Comparison of ENCODE assay signal across 16 mouse cellular contexts in genomic region chr16:10769661-10770060, GRCm38 (mm10). TPM values are rescaled to one million over a fixed set of nuclear protein-coding genes. Genes with fewer than 3 reads are reported as not detected.
DNase-seq lines count a peak whose midpoint lies in the region; ATAC-seq and TF ChIP-seq lines count a peak whose summit lies in the region.
"Had no signal": no experiment of that assay in that cellular context is flagged by ENCODE, and none has a peak within 500 bp of the region (broad histone marks: within the 10 kb centered on the region; RNA-seq: fewer than 3 reads in every experiment).

No protein-coding gene starts in this region.

- intact Hi-C loops in left cerebral cortex, adult 2 months (cut with DNase I) = loop anchor here (5.0 kb wide), 1 partner anchor 102 kb away; no protein-coding TSS in a partner anchor

- TF ChIP-seq CTCF in CH12.LX (conservative IDR thresholded peaks at IDR 0.05 in 1 of 2, IDR thresholded peaks at IDR 0.05 in 1 of 2; ENCODE audit: low read depth in 2 of 2, low read length in 2 of 2) = no peak
- TF ChIP-seq CTCF in left cerebral cortex, adult 2 months (IDR thresholded peaks at IDR 0.05) = no peak

- TF ChIP-seq RAD21 in CH12.LX (IDR thresholded peaks at IDR 0.05; ENCODE audit: low read depth, low read length) = no peak

- peak overlapping the region; percentile 25; the same call in 1 of the 2 replicates for H3K9ac ChIP-seq in heart, embryonic 15.5 days
- no peak overlapping the region for H3K9ac ChIP-seq in CH12.LX (ENCODE audit: insufficient read depth, low read depth)
- H3K9ac ChIP-seq: stomach, embryonic 15.5 days had no signal

- H3K4me1 ChIP-seq in heart, embryonic 15.5 days (replicated peaks) = peaks cover 26% of the 10 kb centered on the region
- peaks cover 48 to 68% of the 10 kb centered on the region in 2 experiments for H3K4me1 ChIP-seq in CH12.LX (ENCODE audit: control insufficient read depth in 1 of 2, insufficient read depth in 2 of 2)

- H3K27me3 ChIP-seq in heart, embryonic 15.5 days = 0 out of 2 replicates have a peak, but pooled peaks cover 4% of the 10 kb centered on the region
- peaks cover 3% of the 10 kb centered on the region for H3K27me3 ChIP-seq in CH12.LX (replicated peaks)
- H3K27me3 ChIP-seq: stomach, embryonic 15.5 days had no signal

- dilution Hi-C loops in CH12.LX (cut with MboI; ENCODE audit: extremely low pct_ligation_motif_present, extremely low pct_unique_long_range_greater_than_20kb, low sequenced_read_pairs) = no loop called here

- H3K79me2 ChIP-seq in CH12.LX (replicated peaks; ENCODE audit: control insufficient read depth, extremely low read depth, insufficient read depth, poor library complexity, severe bottlenecking) = no peaks in the 10 kb centered on the region

- DNase-seq in heart, postnatal 4 days = no peak
- peak; percentile 74 for DNase-seq in CH12.LX (ENCODE audit: extremely low read depth)
- DNase-seq in left cerebral cortex, adult 2 months (ENCODE audit: extremely low spot score in 1 of 2, low spot score in 2 of 2) = peak; percentile 26 to 31
- peak; percentile 76 for DNase-seq in telencephalon, adult 2 months (ENCODE audit: low read depth, low spot score)
- no peak for DNase-seq in ovary, adult 18-20 months (ENCODE audit: low spot score)
- no peak for DNase-seq in urinary bladder, adult 2 months (ENCODE audit: low spot score)
- DNase-seq in gastrocnemius, postnatal 4 days (ENCODE audit: low spot score in 2 of 2) = no peak

- in situ Hi-C loops in CH12.LX (cut with MboI; ENCODE audit: low pct_ligation_motif_present, low pct_unique_long_range_greater_than_20kb, low sequenced_read_pairs) = no loop called here

- no peak for TF ChIP-seq POLR2A in CH12.LX (IDR thresholded peaks at IDR 0.05; ENCODE audit: low read depth, low read length)

- H3K9me3 ChIP-seq in heart, embryonic 15.5 days (replicated peaks) = no peaks in the 10 kb centered on the region
- H3K9me3 ChIP-seq in CH12.LX (replicated peaks; ENCODE audit: low read length) = no peaks in the 10 kb centered on the region
- H3K9me3 ChIP-seq: stomach, embryonic 15.5 days had no signal

- no peaks in the 10 kb centered on the region for H3K36me3 ChIP-seq in heart, embryonic 15.5 days
- H3K36me3 ChIP-seq in CH12.LX (replicated peaks in 1 of 2; ENCODE audit: control insufficient read depth in 1 of 2, insufficient read depth in 1 of 2, low read length in 1 of 2) = no peaks in the 10 kb centered on the region
- H3K36me3 ChIP-seq: stomach, embryonic 15.5 days had no signal

- no peak overlapping the region for H3K4me3 ChIP-seq in heart, embryonic 15.5 days
- H3K4me3 ChIP-seq in CH12.LX (replicated peaks in 1 of 3; ENCODE audit: low read depth in 2 of 3, low read length in 2 of 3, poor library complexity in 1 of 3) = no peak overlapping the region
- no peak overlapping the region for H3K4me3 ChIP-seq in left cerebral cortex, adult 2 months
- H3K4me3 ChIP-seq: stomach, embryonic 15.5 days had no signal

- 0 out of 2 replicates have a peak overlapping the region, but pooled peaks have one; percentile 2 for H3K27ac ChIP-seq in heart, embryonic 15.5 days
- H3K27ac ChIP-seq in CH12.LX (ENCODE audit: insufficient read depth, low read depth) = no peak overlapping the region
- no peak overlapping the region for H3K27ac ChIP-seq in left cerebral cortex, adult 2 months
- H3K27ac ChIP-seq: stomach, embryonic 15.5 days had no signal

- H3K4me2 ChIP-seq in heart, embryonic 15.5 days = 0 out of 2 replicates have a peak overlapping the region, but pooled peaks have one; percentile 5
- peak overlapping the region; percentile 29; the same call in 1 of the 2 replicates for H3K4me2 ChIP-seq in CH12.LX (ENCODE audit: insufficient read depth, low read depth, poor library complexity, severe bottlenecking)
- H3K4me2 ChIP-seq: stomach, embryonic 15.5 days had no signal

- TF ChIP-seq EP300 in CH12.LX (IDR thresholded peaks at IDR 0.05; ENCODE audit: low read length) = peak; percentile 59; the same call in 1 of the 2 replicates

- WGBS in heart, embryonic 15.5 days = 40% methylated on average over 2 of the region's 2 CpGs

- ATAC-seq in heart, embryonic 15.5 days (replicated peaks; ENCODE audit: insufficient number of reproducible peaks, insufficient read depth, low FRiP score, low read depth) = no peak
- ATAC-seq: forebrain, embryonic 16.5 days had no signal

TF ChIP-seq in CH12.LX, 34 proteins besides CTCF, POLR2A, EP300 and RAD21 (continues in another document):
- TF ChIP-seq SMC3 (IDR thresholded peaks at IDR 0.05; ENCODE audit: low read depth, low read length) (no peak), ZNF384 (IDR thresholded peaks at IDR 0.05; ENCODE audit: low read depth, low read length) (no peak), USF2 (conservative IDR thresholded peaks at IDR 0.05; ENCODE audit: low read depth, low read length) (no peak), NELFE (IDR thresholded peaks at IDR 0.05; ENCODE audit: low read depth, low read length) (no peak), TCF12 (IDR thresholded peaks at IDR 0.05; ENCODE audit: low read depth, low read length) (0 out of 2 replicates have a peak, but pooled peaks have one; percentile 73), MEF2A (IDR thresholded peaks at IDR 0.05; ENCODE audit: borderline replicate concordance, low read depth, low read length) (peak; percentile 97), ELF1 (IDR thresholded peaks at IDR 0.05; ENCODE audit: low read depth, low read length) (peak; percentile 68), ETS1 (conservative IDR thresholded peaks at IDR 0.05; ENCODE audit: low read depth, low read length) (peak; percentile 71), UBTF (IDR thresholded peaks at IDR 0.05; ENCODE audit: low read depth, low read length) (0 out of 2 replicates have a peak, but pooled peaks have one; percentile 21), NRF1 (IDR thresholded peaks at IDR 0.05; ENCODE audit: low read depth, low read length) (no peak), CHD1 (IDR thresholded peaks at IDR 0.05; ENCODE audit: low read depth, low read length) (no peak), ZC3H11A (IDR thresholded peaks at IDR 0.05; ENCODE audit: low read depth, low read length) (no peak), E2F4 (IDR thresholded peaks at IDR 0.05; ENCODE audit: insufficient replicate concordance, low read depth, low read length) (no peak), JUN (IDR thresholded peaks at IDR 0.05; ENCODE audit: insufficient read depth, low read depth, low read length) (no peak), CHD2 (IDR thresholded peaks at IDR 0.05; ENCODE audit: low read length) (peak; percentile 63; the same call in 1 of the 2 replicates), PAX5 (IDR thresholded peaks at IDR 0.05; ENCODE audit: low read length) (no peak), ZKSCAN1 (IDR thresholded peaks at IDR 0.05; ENCODE audit: borderline replicate concordance, low read depth, low read length) (no peak), MYC (IDR thresholded peaks at IDR 0.05; ENCODE audit: low read depth, low read length) (no peak), MAZ (IDR thresholded peaks at IDR 0.05; ENCODE audit: low read depth, low read length) (peak; percentile 97), ZMIZ1 (IDR thresholded peaks at IDR 0.05; ENCODE audit: low read depth, low read length) (no peak), USF1 (IDR thresholded peaks at IDR 0.05; ENCODE audit: low read depth, low read length) (no peak), SIN3A (IDR thresholded peaks at IDR 0.05; ENCODE audit: low read length) (peak; percentile 62)

RNA-seq across cellular contexts. Expression of gene Socs1, which starts 15.7 kb away (rescaled TPM):
- polyA plus RNA-seq in heart, embryonic 15.5 days (2015; fragmentation: Nextera tagmentation; extraction: Ambion mirVana) = 5.1 and 8.3 TPM in 2 replicates
- 1 to 10 TPM; 1.6 TPM for total RNA-seq in heart, postnatal 4 days (2021)
- 26.1 and 29.1 TPM in 2 replicates for total RNA-seq in CH12.LX (2012; rRNA removed)
- total RNA-seq in CH12.LX (2014; rRNA removed) = 17.3 and 18.8 TPM in 2 replicates
- 23.0 and 27.6 TPM in 2 replicates for polyA plus RNA-seq in CH12.LX (2012; ENCODE audit: insufficient read length, low read depth)
- 1 to 10 TPM in 1 of 2 experiments, under 1 TPM in 1; 0.82 to 1.2 TPM for total RNA-seq in left cerebral cortex, adult 2 months (2021)
- 3.9 TPM in 2 replicates for polyA plus RNA-seq in urinary bladder, adult 2 months (2012; rRNA removed)
- 1 to 10 TPM; 2.9 to 3.2 TPM for total RNA-seq in gastrocnemius, postnatal 4 days (2021)

RNA-seq across cellular contexts. Expression of gene Tnp2, which starts 18.8 kb away (rescaled TPM):
- polyA plus RNA-seq in heart, embryonic 15.5 days (2015; fragmentation: Nextera tagmentation; extraction: Ambion mirVana) = not detected in 2 replicates
- not detected for total RNA-seq in heart, postnatal 4 days (2021)
- 0.25 TPM in 1 of 2 replicates, not detected in the other for total RNA-seq in CH12.LX (2012; rRNA removed)
- total RNA-seq in CH12.LX (2014; rRNA removed) = not detected in 2 replicates
- 0.43 TPM in 1 of 2 replicates, not detected in the other for polyA plus RNA-seq in CH12.LX (2012; ENCODE audit: insufficient read length, low read depth)
- total RNA-seq in left cerebral cortex, adult 2 months (2021) = not detected
- polyA plus RNA-seq in urinary bladder, adult 2 months (2012; rRNA removed) = not detected in 2 replicates
- total RNA-seq in gastrocnemius, postnatal 4 days (2021) = not detected
- total RNA-seq: ES-E14 had no signal
- polyA plus RNA-seq: forebrain, embryonic 16.5 days; heart, postnatal 0 days; kidney, embryonic 14.5 days; limb, embryonic 11.5 days; lung, postnatal 0 days; neural tube, embryonic 14.5 days; stomach, embryonic 15.5 days had no signal

RNA-seq across cellular contexts. Expression of gene Prm3, which starts 21.1 kb away (rescaled TPM):
- not detected in 2 replicates for polyA plus RNA-seq in heart, embryonic 15.5 days (2015; fragmentation: Nextera tagmentation; extraction: Ambion mirVana)
- not detected for total RNA-seq in heart, postnatal 4 days (2021)
- total RNA-seq in CH12.LX (2012; rRNA removed) = not detected in 2 replicates
- total RNA-seq in CH12.LX (2014; rRNA removed) = not detected in 2 replicates
- polyA plus RNA-seq in CH12.LX (2012; ENCODE audit: insufficient read length, low read depth) = not detected in 2 replicates
- total RNA-seq in left cerebral cortex, adult 2 months (2021) = not detected
- polyA plus RNA-seq in urinary bladder, adult 2 months (2012; rRNA removed) = not detected in 2 replicates
- total RNA-seq in gastrocnemius, postnatal 4 days (2021) = not detected
- total RNA-seq: ES-E14 had no signal
- polyA plus RNA-seq: forebrain, embryonic 16.5 days; heart, postnatal 0 days; kidney, embryonic 14.5 days; limb, embryonic 11.5 days; lung, postnatal 0 days; neural tube, embryonic 14.5 days; stomach, embryonic 15.5 days had no signal

RNA-seq across cellular contexts. Expression of gene Prm2, which starts 26.3 kb away (rescaled TPM):
- not detected in 2 replicates for polyA plus RNA-seq in heart, embryonic 15.5 days (2015; fragmentation: Nextera tagmentation; extraction: Ambion mirVana)
- not detected for total RNA-seq in heart, postnatal 4 days (2021)
- total RNA-seq in CH12.LX (2012; rRNA removed) = not detected in 2 replicates
- not detected in 2 replicates for total RNA-seq in CH12.LX (2014; rRNA removed)
- not detected in 2 replicates for polyA plus RNA-seq in CH12.LX (2012; ENCODE audit: insufficient read length, low read depth)
- total RNA-seq in left cerebral cortex, adult 2 months (2021) = not detected
- not detected in 2 replicates for polyA plus RNA-seq in urinary bladder, adult 2 months (2012; rRNA removed)
- total RNA-seq in gastrocnemius, postnatal 4 days (2021) = not detected
- total RNA-seq: ES-E14 had no signal
- polyA plus RNA-seq: forebrain, embryonic 16.5 days; heart, postnatal 0 days; kidney, embryonic 14.5 days; limb, embryonic 11.5 days; lung, postnatal 0 days; neural tube, embryonic 14.5 days; stomach, embryonic 15.5 days had no signal

RNA-seq across cellular contexts. Expression of gene Prm1, which starts 36.0 kb away (rescaled TPM):
- 0.30 TPM in 1 of 2 replicates, not detected in the other for polyA plus RNA-seq in heart, embryonic 15.5 days (2015; fragmentation: Nextera tagmentation; extraction: Ambion mirVana)
- total RNA-seq in heart, postnatal 4 days (2021) = not detected
- not detected in 2 replicates for total RNA-seq in CH12.LX (2012; rRNA removed)
- not detected in 2 replicates for total RNA-seq in CH12.LX (2014; rRNA removed)
- polyA plus RNA-seq in CH12.LX (2012; ENCODE audit: insufficient read length, low read depth) = not detected in 2 replicates
- total RNA-seq in left cerebral cortex, adult 2 months (2021) = not detected
- not detected in 2 replicates for polyA plus RNA-seq in urinary bladder, adult 2 months (2012; rRNA removed)
- not detected for total RNA-seq in gastrocnemius, postnatal 4 days (2021)
- total RNA-seq: ES-E14 had no signal
- polyA plus RNA-seq: forebrain, embryonic 16.5 days; heart, postnatal 0 days; kidney, embryonic 14.5 days; limb, embryonic 11.5 days; lung, postnatal 0 days; neural tube, embryonic 14.5 days; stomach, embryonic 15.5 days had no signal

Comparison
In these comparisons a context has a peak if more than half of its experiments do, and no peak if none do; other contexts are left out.
1. DNase-seq: peak in CH12.LX (single experiment), left cerebral cortex, adult 2 months (2 of 2) and telencephalon, adult 2 months (single experiment); none in heart, postnatal 4 days (single experiment), ovary, adult 18-20 months (single experiment), urinary bladder, adult 2 months (single experiment) and gastrocnemius, postnatal 4 days (0 of 2).
2. RNA of gene Socs1, which starts 15.7 kb away (total RNA-seq): 17.3 to 29.1 TPM in CH12.LX; 2.9 to 3.2 TPM in gastrocnemius, postnatal 4 days, 1.6 TPM in heart, postnatal 4 days and 0.82 to 1.2 TPM in left cerebral cortex, adult 2 months; every median in the first group is over 4 times any median in the second.